ENCODE assay signal across 12 mouse cellular contexts in the genomic region with DNA sequence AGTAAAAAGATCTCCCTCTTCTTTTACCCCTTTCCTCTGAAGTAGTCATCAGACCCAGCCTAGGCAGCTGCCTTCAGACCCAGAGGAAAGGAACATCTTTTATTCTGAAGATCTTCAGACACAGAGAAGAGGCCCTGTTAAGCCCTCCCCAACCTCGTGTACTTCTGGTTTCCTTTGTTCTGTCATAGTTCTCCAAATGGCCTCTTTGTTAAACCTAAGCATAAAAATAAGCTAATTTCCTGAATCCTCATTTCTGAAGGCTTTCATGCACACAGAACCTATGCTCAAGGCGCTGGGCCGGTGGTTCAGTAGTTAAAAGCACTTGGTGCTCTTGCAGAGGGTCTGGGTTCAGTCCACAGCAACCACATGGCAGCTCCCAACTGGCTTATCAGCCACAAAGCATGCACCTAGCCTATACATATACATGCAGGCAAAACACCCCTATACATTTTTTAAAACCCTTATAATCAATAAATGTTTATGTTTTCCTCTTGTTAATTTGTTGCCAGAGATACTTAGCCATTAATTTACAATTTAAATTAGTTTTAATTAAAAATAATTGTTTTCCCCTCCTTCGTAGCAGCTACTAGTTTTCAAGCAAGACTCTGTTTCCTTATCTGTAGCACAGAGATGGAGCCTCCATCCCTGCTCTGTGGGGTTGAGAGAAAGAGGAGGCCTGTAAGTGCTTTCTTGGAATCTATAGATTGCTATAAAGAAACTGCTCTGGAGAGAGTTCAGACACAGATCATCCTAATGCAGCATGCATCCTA.
A peak's percentile ranks its signal among the peaks of the same experiment; 100 is the strongest.
DNase-seq lines count a peak whose midpoint lies in the region; ATAC-seq and TF ChIP-seq lines count a peak whose summit lies in the region.
"Had no signal": no experiment of that assay in that cellular context is flagged by ENCODE, and none has a peak within 500 bp of the region (broad histone marks: within the 10 kb centered on the region; RNA-seq: fewer than 3 reads in every experiment).

No protein-coding gene starts in this region.

- no peaks in the 10 kb centered on the region for H3K36me3 ChIP-seq in hindbrain, embryonic 10.5 days
- no peaks in the 10 kb centered on the region for H3K36me3 ChIP-seq in hindbrain, embryonic 16.5 days (ENCODE audit: control insufficient read depth, insufficient read depth, low read length)
- H3K36me3 ChIP-seq in thymus, adult 2 months (ENCODE audit: control insufficient read depth, insufficient read depth, low read length) = no peaks in the 10 kb centered on the region
- H3K36me3 ChIP-seq in limb, embryonic 14.5 days (ENCODE audit: control insufficient read depth, insufficient read depth, low read length) = no peaks in the 10 kb centered on the region

- no peak for TF ChIP-seq CTCF in thymus, adult 2 months (IDR thresholded peaks at IDR 0.05; ENCODE audit: borderline replicate concordance, control insufficient read depth, extremely low read depth, insufficient read depth, low read length, poor library complexity)

- no peak overlapping the region for H3K9ac ChIP-seq in hindbrain, embryonic 16.5 days (ENCODE audit: low read depth, low read length)
- H3K9ac ChIP-seq in limb, embryonic 14.5 days (ENCODE audit: low read depth, low read length, severe bottlenecking) = no peak overlapping the region

- no peak overlapping the region for H3K4me2 ChIP-seq in hindbrain, embryonic 16.5 days (ENCODE audit: low read length)
- no peak overlapping the region for H3K4me2 ChIP-seq in limb, embryonic 14.5 days (replicated peaks; ENCODE audit: low read depth, low read length, severe bottlenecking)

- H3K27me3 ChIP-seq in hindbrain, embryonic 10.5 days (ENCODE audit: insufficient read depth, poor library complexity, severe bottlenecking) = no peaks in the 10 kb centered on the region
- H3K27me3 ChIP-seq in hindbrain, embryonic 16.5 days (replicated peaks; ENCODE audit: control insufficient read depth, insufficient read depth, low read length) = no peaks in the 10 kb centered on the region
- no peaks in the 10 kb centered on the region for H3K27me3 ChIP-seq in thymus, adult 2 months (ENCODE audit: control insufficient read depth, insufficient read depth, low read length)
- H3K27me3 ChIP-seq in limb, embryonic 14.5 days (ENCODE audit: control insufficient read depth, insufficient read depth, low read length) = no peaks in the 10 kb centered on the region

- H3K4me3 ChIP-seq in hindbrain, embryonic 10.5 days = no peak overlapping the region
- no peak overlapping the region for H3K4me3 ChIP-seq in hindbrain, embryonic 16.5 days (ENCODE audit: low read length)
- H3K4me3 ChIP-seq in thymus, adult 2 months (ENCODE audit: control insufficient read depth, insufficient read depth, low read length) = no peak overlapping the region
- H3K4me3 ChIP-seq in limb, embryonic 14.5 days (replicated peaks; ENCODE audit: low read length) = no peak overlapping the region

- no peak for DNase-seq in hindbrain, embryonic 10.5 days (ENCODE audit: low spot score)
- no peak for DNase-seq in thymus, adult 2 months
- DNase-seq in thymus, adult 18-20 months = no peak
- DNase-seq in limb, embryonic 14.5 days (ENCODE audit: low spot score) = no peak
- DNase-seq in cerebellum, postnatal 4 days (ENCODE audit: low spot score in 2 of 2) = no peak
- DNase-seq in left cerebral cortex, postnatal 14 days (ENCODE audit: low spot score in 2 of 2) = no peak
- DNase-seq: adrenal gland, adult 8-10 months; cerebellum, postnatal 14 days; lung, postnatal 14 days had no signal

- H3K27ac ChIP-seq in hindbrain, embryonic 10.5 days = peak overlapping the region; percentile 80
- H3K27ac ChIP-seq in hindbrain, embryonic 16.5 days (ENCODE audit: low read depth, low read length) = no peak overlapping the region
- H3K27ac ChIP-seq in thymus, adult 2 months (ENCODE audit: control insufficient read depth, insufficient read depth, low read length) = peak overlapping the region; percentile 59
- 0 out of 2 replicates have a peak overlapping the region, but pooled peaks have one; percentile 33 for H3K27ac ChIP-seq in limb, embryonic 14.5 days (replicated peaks; ENCODE audit: low read depth, low read length)

- no peaks in the 10 kb centered on the region for H3K9me3 ChIP-seq in hindbrain, embryonic 10.5 days
- no peaks in the 10 kb centered on the region for H3K9me3 ChIP-seq in hindbrain, embryonic 16.5 days (ENCODE audit: control insufficient read depth, low read length)
- no peaks in the 10 kb centered on the region for H3K9me3 ChIP-seq in limb, embryonic 14.5 days (ENCODE audit: control insufficient read depth, low read length)

- H3K4me1 ChIP-seq in hindbrain, embryonic 10.5 days (replicated peaks) = peaks cover 57% of the 10 kb centered on the region
- no peaks in the 10 kb centered on the region; the same call in none of the 2 replicates for H3K4me1 ChIP-seq in hindbrain, embryonic 16.5 days (ENCODE audit: control insufficient read depth, insufficient read depth, low read depth, low read length)
- peaks cover 22% of the 10 kb centered on the region for H3K4me1 ChIP-seq in thymus, adult 2 months (replicated peaks; ENCODE audit: control insufficient read depth, insufficient read depth, low read length)
- H3K4me1 ChIP-seq in limb, embryonic 14.5 days (ENCODE audit: control insufficient read depth, insufficient read depth, low read length) = peaks cover 9% of the 10 kb centered on the region

- 59% methylated on average over 4 of the region's 4 CpGs for WGBS in hindbrain, embryonic 10.5 days
- 51% methylated on average over 4 of the region's 4 CpGs for WGBS in hindbrain, embryonic 16.5 days
- 33% methylated on average over 4 of the region's 4 CpGs for WGBS in thymus, adult 2 months
- 60% methylated on average over 4 of the region's 4 CpGs for WGBS in limb, embryonic 14.5 days

- no peak for TF ChIP-seq POLR2A in thymus, adult 2 months (IDR thresholded peaks at IDR 0.05; ENCODE audit: control insufficient read depth, extremely low read depth, insufficient read depth, low read length, poor library complexity)
- TF ChIP-seq POLR2A in limb, embryonic 14.5 days (IDR thresholded peaks at IDR 0.05; ENCODE audit: borderline replicate concordance, extremely low read depth, insufficient read depth, insufficient read length) = no peak

- intact Hi-C loops in left cerebral cortex, postnatal 14 days (cut with DNase I) = no loop called here

- ATAC-seq in hindbrain, embryonic 16.5 days = no peak
- no peak for ATAC-seq in limb, embryonic 14.5 days (ENCODE audit: low FRiP score, low read depth)
- ATAC-seq in granulocyte monocyte progenitor cell, adult 5-6 weeks (replicated peaks; ENCODE audit: poor library complexity, severe bottlenecking) = no peak
- ATAC-seq: forebrain, embryonic 14.5 days had no signal
